Mouse (Mus musculus) naive thymus-derived CD4-positive, alpha-beta T cell, adult 5 months (primary cell): Measurements from ENCODE around the gene Ptgfr. TPM values are rescaled to one million over a fixed set of nuclear protein-coding genes. Genes with fewer than 3 reads are reported as not detected.

Experiments
- polyA plus RNA-seq: library from polyadenylated mRNA; unstranded; fragments of 100-300 nt; shearing (Covaris generic); gene quantifications from one replicate; pipeline ENCODE4 v1.2.1, GENCODE M21; 2017

Ptgfr gene
- not detected for polyA plus RNA-seq

DNA sequence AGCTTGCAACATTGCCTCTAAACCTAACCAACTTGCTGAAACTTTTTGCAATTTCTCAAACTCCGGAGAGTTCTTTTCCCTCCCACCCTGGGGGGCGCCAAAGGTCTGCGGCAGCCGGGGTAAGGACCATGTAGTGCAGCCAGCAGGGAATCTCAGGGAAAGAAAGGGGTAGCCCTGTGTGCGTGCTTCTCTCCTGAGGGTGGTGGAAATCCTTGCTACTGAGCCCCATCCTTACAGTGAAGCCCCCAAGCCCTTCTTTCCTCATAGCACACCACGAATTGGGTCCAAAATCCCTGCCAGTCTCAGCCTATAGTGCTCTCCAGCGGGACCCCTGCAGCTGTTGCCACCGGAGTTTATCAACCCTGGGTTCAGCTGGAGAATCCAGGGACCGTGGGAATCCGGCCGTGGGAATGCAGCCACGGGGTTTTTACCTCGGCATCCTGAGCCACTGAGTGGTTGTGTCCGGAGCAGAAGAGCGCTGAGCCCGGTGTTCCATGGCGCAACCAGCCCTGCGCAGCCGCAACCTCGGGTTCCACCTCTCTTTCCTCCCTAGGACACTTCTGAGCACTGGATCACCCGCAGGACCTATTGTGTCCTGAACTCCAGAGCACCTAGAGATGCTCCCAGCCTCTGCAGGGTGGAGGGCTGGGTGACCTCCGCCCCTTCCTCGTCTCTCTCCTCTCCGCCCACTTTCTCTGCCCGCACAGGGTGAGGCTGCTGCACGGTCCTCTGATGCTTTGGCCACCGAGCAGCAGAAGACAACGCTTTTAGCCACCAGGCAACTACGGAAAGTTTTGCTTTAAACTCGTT is at the start of gene Ptgfr:
TSS of gene Ptgfr (minus strand) at position 760 of the 810 bp plus-strand sequence.

DNA sequence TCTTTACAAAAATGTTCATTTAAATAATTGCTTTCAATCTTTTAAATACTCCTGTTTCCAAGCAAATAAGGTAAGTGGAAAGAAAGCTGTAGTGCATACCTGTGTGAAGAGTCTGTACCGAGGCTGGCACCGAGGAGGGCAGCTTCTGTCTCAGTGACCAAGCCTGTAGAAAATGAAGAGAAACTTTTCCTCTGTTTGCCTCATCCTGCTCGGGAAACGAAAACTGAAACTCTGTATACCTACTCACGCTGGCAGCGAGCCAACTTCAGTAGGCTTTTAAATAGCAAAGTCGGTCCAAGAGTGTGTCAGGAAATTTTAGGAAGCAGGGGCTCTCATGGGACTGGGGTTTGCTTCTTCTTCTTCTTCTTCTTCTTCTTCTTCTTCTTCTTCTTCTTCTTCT is 87.7 kb downstream of the Ptgfr start, which contains the start of gene Ifi44:
TSS of gene Ifi44 (minus strand) at position 224 of the 400 bp plus-strand sequence.

Other genes starting within 250 kb of the Ptgfr start
- 0.87 TPM for gene Ifi44, start 87.7 kb downstream of the Ptgfr start, polyA plus RNA-seq
- gene Ifi44l, start 74.7 kb downstream of the Ptgfr start, polyA plus RNA-seq = not detected